Comparison of ENCODE assay signal across 7 mouse cellular contexts in the genomic region with DNA sequence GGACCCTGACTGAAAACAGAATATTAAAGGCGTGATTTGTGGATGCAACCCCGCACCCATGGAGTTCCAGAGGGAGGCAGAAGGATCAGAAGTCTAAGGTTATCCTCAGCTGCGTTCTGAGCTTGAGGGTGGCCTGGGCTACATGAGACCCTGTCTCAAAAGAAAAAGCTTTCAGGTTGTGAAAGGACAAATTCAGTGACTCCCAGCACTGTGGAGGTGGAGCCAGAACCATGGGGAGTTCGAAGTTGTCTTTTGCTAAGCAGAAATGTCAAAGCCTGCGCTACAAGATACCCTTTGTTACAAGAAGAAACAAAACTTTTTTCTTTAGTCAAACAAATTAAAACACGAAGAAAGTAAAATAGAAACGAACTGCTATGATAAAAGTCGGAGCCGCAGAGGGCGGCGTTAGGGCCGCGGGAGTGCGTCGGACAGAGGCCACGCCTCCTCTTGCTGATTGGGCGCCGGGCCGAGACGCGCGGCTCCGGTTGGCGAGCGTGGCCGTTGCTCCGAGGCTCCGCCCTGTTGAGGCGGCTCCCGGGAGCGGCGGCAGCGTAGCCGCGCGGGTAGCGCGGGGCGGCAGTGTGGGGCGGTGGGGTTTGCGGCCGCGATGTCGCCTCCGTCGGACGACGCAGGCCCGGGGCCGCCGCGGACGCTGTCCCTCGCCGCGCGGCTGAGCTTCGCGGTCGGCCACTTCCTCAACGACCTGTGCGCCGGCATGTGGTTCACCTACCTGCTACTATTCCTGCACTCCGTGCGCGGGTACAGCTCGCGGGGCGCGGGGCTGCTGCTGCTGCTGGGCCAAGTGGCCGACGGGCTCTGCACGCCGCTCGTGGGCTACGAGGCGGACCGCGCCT. TPM values are rescaled to one million over a fixed set of nuclear protein-coding genes. Genes with fewer than 3 reads are reported as not detected.
DNase-seq lines count a peak whose midpoint lies in the region; ATAC-seq lines count a peak whose summit lies in the region.

Mfsd12 (plus strand) TSS at position 501 of the 854 bp plus-strand sequence.

- peak within 1 kb of the TSS; percentile 67 for H3K4me3 ChIP-seq in embryonic facial prominence, embryonic 11.5 days (ENCODE audit: low read depth, low read length)
- peak within 1 kb of the TSS; percentile 82 for H3K4me3 ChIP-seq in limb, embryonic 10.5 days
- H3K4me3 ChIP-seq in midbrain, embryonic 12.5 days, result peak within 1 kb of the TSS; percentile 71

- 2% methylated on average over 61 of the region's 79 CpGs for WGBS in embryonic facial prominence, embryonic 11.5 days
- 2% methylated on average over 79 of the region's 79 CpGs for WGBS in limb, embryonic 10.5 days
- WGBS in midbrain, embryonic 12.5 days, result 2% methylated on average over 79 of the region's 79 CpGs

- no peaks in the 10 kb centered on the region for H3K27me3 ChIP-seq in embryonic facial prominence, embryonic 11.5 days (ENCODE audit: control insufficient read depth, insufficient read depth, low read length)
- H3K27me3 ChIP-seq in limb, embryonic 10.5 days (ENCODE audit: low read depth, poor library complexity, severe bottlenecking), result peaks cover 33% of the 10 kb centered on the region
- H3K27me3 ChIP-seq in midbrain, embryonic 12.5 days, result peaks cover 37% of the 10 kb centered on the region

- ATAC-seq in embryonic facial prominence, embryonic 11.5 days (replicated peaks; ENCODE audit: insufficient number of reproducible peaks, low FRiP score, low TSS enrichment, low read depth), result peak; percentile 70
- ATAC-seq in granulocyte monocyte progenitor cell, adult 5-6 weeks (replicated peaks; ENCODE audit: poor library complexity, severe bottlenecking), result peak; percentile 61
- peak; percentile 92 for ATAC-seq in midbrain, embryonic 12.5 days (ENCODE audit: low FRiP score, low read depth)

- peak within 1 kb of the TSS; percentile 70 for H3K9ac ChIP-seq in embryonic facial prominence, embryonic 11.5 days (replicated peaks; ENCODE audit: low read length)
- H3K9ac ChIP-seq in midbrain, embryonic 12.5 days (replicated peaks), result peak within 1 kb of the TSS; percentile 75

- H3K9me3 ChIP-seq in embryonic facial prominence, embryonic 11.5 days (replicated peaks; ENCODE audit: control insufficient read depth, low read length), result no peaks in the 10 kb centered on the region
- H3K9me3 ChIP-seq in limb, embryonic 10.5 days (replicated peaks), result no peaks in the 10 kb centered on the region
- no peaks in the 10 kb centered on the region for H3K9me3 ChIP-seq in midbrain, embryonic 12.5 days

- no peaks in the 10 kb centered on the region; the same call in 1 of the 2 replicates for H3K36me3 ChIP-seq in embryonic facial prominence, embryonic 11.5 days (replicated peaks; ENCODE audit: control insufficient read depth, insufficient read depth, low read depth, low read length)
- peaks cover 13% of the 10 kb centered on the region for H3K36me3 ChIP-seq in limb, embryonic 10.5 days
- no peaks in the 10 kb centered on the region for H3K36me3 ChIP-seq in midbrain, embryonic 12.5 days

- peak within 1 kb of the TSS; percentile 97 for H3K4me2 ChIP-seq in embryonic facial prominence, embryonic 11.5 days (ENCODE audit: low read depth, low read length)
- H3K4me2 ChIP-seq in midbrain, embryonic 12.5 days (replicated peaks), result peak within 1 kb of the TSS; percentile 99

- no peaks in the 10 kb centered on the region; the same call in 1 of the 2 replicates for H3K4me1 ChIP-seq in embryonic facial prominence, embryonic 11.5 days (ENCODE audit: control insufficient read depth, insufficient read depth, low read length)
- H3K4me1 ChIP-seq in limb, embryonic 10.5 days, result peaks cover 70% of the 10 kb centered on the region
- H3K4me1 ChIP-seq in midbrain, embryonic 12.5 days, result peaks cover 35% of the 10 kb centered on the region

- no peak within 1 kb of the TSS for H3K27ac ChIP-seq in embryonic facial prominence, embryonic 11.5 days (replicated peaks; ENCODE audit: low read depth, low read length)
- peak within 1 kb of the TSS; percentile 84 for H3K27ac ChIP-seq in limb, embryonic 10.5 days
- H3K27ac ChIP-seq in midbrain, embryonic 12.5 days (replicated peaks), result no peak within 1 kb of the TSS; the same call in 1 of the 2 replicates

- DNase-seq in adrenal gland, postnatal 25 days, result peak; percentile 95
- DNase-seq in embryonic facial prominence, embryonic 11.5 days (ENCODE audit: low spot score), result peak; percentile 92
- peak; percentile 85 for DNase-seq in kidney, adult 11 months
- peak; percentile 90 for DNase-seq in limb, embryonic 10.5 days (ENCODE audit: low spot score)
- DNase-seq in skeletal muscle tissue, adult 2 months (ENCODE audit: low read depth, low spot score), result peak; percentile 84

RNA-seq across cellular contexts. Expression of gene Mfsd12, which starts in this region (rescaled TPM):
- 14.3 and 21.6 TPM in 2 replicates for total RNA-seq in adrenal gland, postnatal 25 days (2021)
- polyA plus RNA-seq in embryonic facial prominence, embryonic 11.5 days (2014; fragmentation: Nextera tagmentation; extraction: Ambion mirVana), result 3.4 and 4.0 TPM in 2 replicates
- total RNA-seq in granulocyte monocyte progenitor cell, adult 5-6 weeks (2014; fragmentation: Nextera tagmentation), result 12.0 and 17.5 TPM in 2 replicates
- 10.8 and 11.5 TPM in 2 replicates for total RNA-seq in granulocyte monocyte progenitor cell, adult 5-6 weeks (2017)
- polyA plus RNA-seq in limb, embryonic 10.5 days (2016; fragmentation: Nextera tagmentation; extraction: Ambion mirVana), result 7.6 and 8.8 TPM in 2 replicates
- polyA plus RNA-seq in midbrain, embryonic 12.5 days (2016; fragmentation: Nextera tagmentation; extraction: Ambion mirVana), result 12.0 and 13.7 TPM in 2 replicates
